25 mouse cellular contexts compared by ENCODE assay signal in genomic region chr9:56068630-56069029, GRCm38 (mm10). TPM values are rescaled to one million over a fixed set of nuclear protein-coding genes. Genes with fewer than 3 reads are reported as not detected.
"Had no signal": no experiment of that assay in that cellular context is flagged by ENCODE, and none has a peak within 500 bp of the region (broad histone marks: within the 10 kb centered on the region; RNA-seq: fewer than 3 reads in every experiment).

No protein-coding gene starts in this region.

- DNase-seq: liver, postnatal 0 days; lung, adult 2 months; lung, postnatal 14 days; lung, postnatal 36 days; right cerebral cortex, postnatal 14 days; spleen, adult 18-20 months; thymus, adult 18-20 months; thymus, postnatal 25 days; thymus, postnatal 4 days had no signal

- H3K9me3 ChIP-seq: lung, embryonic 15.5 days; midbrain, embryonic 13.5 days; midbrain, embryonic 15.5 days; neural tube, embryonic 12.5 days had no signal

- H3K4me3 ChIP-seq: lung, embryonic 15.5 days; megakaryocyte, embryonic 14.5 days; midbrain, embryonic 13.5 days; midbrain, embryonic 15.5 days; neural tube, embryonic 12.5 days had no signal

- ATAC-seq: liver, postnatal 0 days; lung, postnatal 0 days; midbrain, embryonic 13.5 days; midbrain, embryonic 15.5 days had no signal

- H3K27me3 ChIP-seq: lung, embryonic 15.5 days; megakaryocyte, embryonic 14.5 days; midbrain, embryonic 13.5 days; midbrain, embryonic 15.5 days; neural tube, embryonic 12.5 days had no signal

- H3K4me1 ChIP-seq: lung, embryonic 15.5 days; midbrain, embryonic 13.5 days; midbrain, embryonic 15.5 days; neural tube, embryonic 12.5 days had no signal

- H3K4me2 ChIP-seq: lung, embryonic 15.5 days; midbrain, embryonic 11.5 days; midbrain, embryonic 13.5 days; midbrain, embryonic 15.5 days; neural tube, embryonic 12.5 days had no signal

- H3K27ac ChIP-seq: lung, embryonic 15.5 days; macrophage; midbrain, embryonic 13.5 days; midbrain, embryonic 15.5 days; neural tube, embryonic 12.5 days had no signal

- H3K9ac ChIP-seq: liver, postnatal 0 days; lung, embryonic 15.5 days; midbrain, embryonic 13.5 days; midbrain, embryonic 15.5 days; neural tube, embryonic 12.5 days had no signal

RNA-seq across cellular contexts. Expression of gene 4930563M21Rik, which starts 58.3 kb away (rescaled TPM):
- total RNA-seq: megakaryocyte progenitor cell, adult 5-6 weeks; midbrain, postnatal 0 days; monocyte, adult 5-6 weeks; neutrophil, adult 5-6 weeks had no signal
- polyA plus RNA-seq: liver, postnatal 0 days; lung, adult 2 months; lung, embryonic 15.5 days; lung, postnatal 0 days; macrophage; midbrain, embryonic 11.5 days; midbrain, embryonic 13.5 days; midbrain, embryonic 15.5 days; midbrain, postnatal 0 days; neural tube, embryonic 12.5 days; neural tube, embryonic 14.5 days; stomach, embryonic 14.5 days; stomach, embryonic 16.5 days; urinary bladder, adult 2 months had no signal
